Mouse (Mus musculus) embryonic fibroblast, embryonic 13.5 days (primary cell): Measurements from ENCODE around the gene Slu7. TPM values are rescaled to one million over a fixed set of nuclear protein-coding genes. Genes with fewer than 3 reads are reported as not detected.

Experiments used
- H3K27ac ChIP-seq: 2 replicates; pipeline ENCODE4 v1.5.1; 2012; ENCODE audit warnings: low read length, control low read depth, inconsistent platforms; ENCODE audit not compliant: insufficient read depth
- H3K4me1 ChIP-seq: 2 replicates; pipeline ENCODE4 v1.6.1; 2011; ENCODE audit warnings: low read length; ENCODE audit not compliant: control insufficient read depth, insufficient read depth
- H3K4me3 ChIP-seq: 2 replicates; pipeline ENCODE4 v1.5.1; 2011; ENCODE audit warnings: mild to moderate bottlenecking, control low read depth, low read length; ENCODE audit not compliant: insufficient read depth
- CTCF ChIP-seq: IDR thresholded peaks from 2 replicates; pipeline ENCODE4 v1.5.1; 2011; ENCODE audit warnings: mild to moderate bottlenecking, control low read depth, low read length, moderate library complexity, borderline replicate concordance; ENCODE audit not compliant: insufficient read depth
- POLR2A ChIP-seq: IDR thresholded peaks from 2 replicates; pipeline ENCODE4 v1.6.1; 2011; ENCODE audit warnings: low read depth, mild to moderate bottlenecking, control low read depth, low read length, moderate library complexity
- polyA plus RNA-seq: library from polyadenylated mRNA; stranded (reverse); fragments of >200 nt; gene quantifications from 2 replicates; pipeline ENCODE4 v1.2.4, GENCODE M21; 2011; ENCODE audit warnings: low read depth; ENCODE audit not compliant: missing spikeins, insufficient read length

The Slu7 gene
- polyA plus RNA-seq, 1 experiment = 42.0 TPM

- Histone ChIP-seq H3K27ac (no peak overlapping the region), H3K4me1 (no peaks in the 10 kb centered on the region), H3K4me3 (no peak overlapping the region)
- TF ChIP-seq CTCF (no peak), POLR2A (no peak)
Observed at GRCm38 (mm10) chr11:43395073-43395948, 38.2 kb upstream of the Slu7 start.

- Histone ChIP-seq H3K4me3 (no peak overlapping the region), H3K27ac (no peak overlapping the region), H3K4me1 (no peaks in the 10 kb centered on the region)
- no peak for TF ChIP-seq CTCF
- no peak for TF ChIP-seq POLR2A
Observed at GRCm38 (mm10) chr11:43396246-43396645, 37.3 kb upstream of the Slu7 start.

GRCm38 (mm10) chr11:43396672-43397071 lies 36.9 kb upstream of the Slu7 start:
- TF ChIP-seq POLR2A (no peak), CTCF (no peak)
- no peaks in the 10 kb centered on the region for H3K4me1 ChIP-seq
- no peak overlapping the region for H3K4me3 ChIP-seq
- no peak overlapping the region for H3K27ac ChIP-seq

GRCm38 (mm10) chr11:43399297-43399696 lies 34.2 kb upstream of the Slu7 start:
- H3K4me3 ChIP-seq = no peak overlapping the region
- H3K27ac ChIP-seq = no peak overlapping the region
- TF ChIP-seq CTCF (no peak), POLR2A (no peak)

GRCm38 (mm10) chr11:43400131-43400530 lies 33.4 kb upstream of the Slu7 start:
- TF ChIP-seq CTCF = no peak
- H3K27ac ChIP-seq = no peak overlapping the region

More at GRCm38 (mm10) chr11:43399297-43399696, 34.2 kb upstream of the Slu7 start:
- H3K4me1 ChIP-seq = no peaks in the 10 kb centered on the region

GRCm38 (mm10) chr11:43404150-43404807 lies 29.3 kb upstream of the Slu7 start:
- H3K27ac ChIP-seq = no peak overlapping the region
- H3K4me3 ChIP-seq = no peak overlapping the region
- no peak for TF ChIP-seq CTCF
- TF ChIP-seq POLR2A = no peak
- no peaks in the 10 kb centered on the region for H3K4me1 ChIP-seq

More at GRCm38 (mm10) chr11:43400131-43400530, 33.4 kb upstream of the Slu7 start:
- H3K4me1 ChIP-seq = no peaks in the 10 kb centered on the region
- no peak overlapping the region for H3K4me3 ChIP-seq

- no peak for TF ChIP-seq CTCF
- TF ChIP-seq POLR2A = no peak
- no peak overlapping the region for H3K4me3 ChIP-seq
- no peak overlapping the region for H3K27ac ChIP-seq
- H3K4me1 ChIP-seq = no peaks in the 10 kb centered on the region
Observed at GRCm38 (mm10) chr11:43408888-43409287, 24.7 kb upstream of the Slu7 start.

GRCm38 (mm10) chr11:43410291-43410690 lies 23.3 kb upstream of the Slu7 start:
- Histone ChIP-seq H3K27ac (no peak overlapping the region), H3K4me1 (no peaks in the 10 kb centered on the region), H3K4me3 (no peak overlapping the region)
- no peak for TF ChIP-seq CTCF
- TF ChIP-seq POLR2A = no peak

- TF ChIP-seq CTCF = no peak
- no peak for TF ChIP-seq POLR2A
- Histone ChIP-seq H3K4me1 (no peaks in the 10 kb centered on the region), H3K27ac (no peak overlapping the region), H3K4me3 (no peak overlapping the region)
Observed at GRCm38 (mm10) chr11:43411413-43411812, 22.1 kb upstream of the Slu7 start.
